Mouse (Mus musculus): Measurements from ENCODE around the gene Spats1. TPM values are rescaled to one million over a fixed set of nuclear protein-coding genes. Genes with fewer than 3 reads are reported as not detected.

Spats1 gene
- total and polyA plus RNA-seq, 2 experiments from 2014 or later, result 1.0 TPM; not detected in 1

DNA sequence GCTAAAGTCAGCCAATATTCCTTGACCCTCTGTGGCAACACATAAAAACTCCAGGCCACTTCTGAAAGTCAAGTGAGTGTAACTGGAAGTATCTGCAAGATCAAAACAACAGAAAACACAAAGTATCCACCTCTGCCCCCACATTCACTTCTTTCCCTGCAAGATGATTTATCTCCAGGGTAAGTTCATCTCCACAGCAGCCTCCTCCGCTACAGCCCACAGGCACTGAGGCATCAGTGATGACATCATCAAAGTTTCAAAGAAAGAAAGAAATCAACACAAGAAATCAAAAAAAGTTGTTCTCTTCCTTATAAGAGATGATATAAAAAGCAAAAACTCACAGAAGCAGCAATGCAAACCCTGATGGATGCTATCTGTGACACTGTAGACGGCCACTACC lies 66.5 kb downstream of the Spats1 start:
- Histone ChIP-seq H3K9ac (replicated peaks; ENCODE audit: low read depth, low read length) (no peak overlapping the region), H3K9me3 (replicated peaks; ENCODE audit: control insufficient read depth, low read length) (no peaks in the 10 kb centered on the region), H3K4me1 (ENCODE audit: control insufficient read depth, insufficient read depth) (no peaks in the 10 kb centered on the region), H3K4me2 (ENCODE audit: low read depth, low read length) (no peak overlapping the region), H3K36me3 (replicated peaks; ENCODE audit: control insufficient read depth, insufficient read depth, low read length) (peaks cover 88% of the 10 kb centered on the region), H3K27me3 (ENCODE audit: control insufficient read depth, insufficient read depth, low read length) (no peaks in the 10 kb centered on the region), H3K4me3 (ENCODE audit: low read depth, low read length) (no peak overlapping the region), H3K27ac (ENCODE audit: low read depth) (no peak overlapping the region)
- ATAC-seq (ENCODE audit: insufficient read depth, low read depth) (no peak), DNase-seq (ENCODE audit: low spot score) (no peak)
- TF ChIP-seq CTCF (IDR thresholded peaks at IDR 0.05; ENCODE audit: low read depth) (no peak), EP300 (IDR thresholded peaks at IDR 0.05; ENCODE audit: low read depth) (no peak)
- 88% methylated on average over 2 of the region's 2 CpGs for whole genome bisulfite sequencing

DNA sequence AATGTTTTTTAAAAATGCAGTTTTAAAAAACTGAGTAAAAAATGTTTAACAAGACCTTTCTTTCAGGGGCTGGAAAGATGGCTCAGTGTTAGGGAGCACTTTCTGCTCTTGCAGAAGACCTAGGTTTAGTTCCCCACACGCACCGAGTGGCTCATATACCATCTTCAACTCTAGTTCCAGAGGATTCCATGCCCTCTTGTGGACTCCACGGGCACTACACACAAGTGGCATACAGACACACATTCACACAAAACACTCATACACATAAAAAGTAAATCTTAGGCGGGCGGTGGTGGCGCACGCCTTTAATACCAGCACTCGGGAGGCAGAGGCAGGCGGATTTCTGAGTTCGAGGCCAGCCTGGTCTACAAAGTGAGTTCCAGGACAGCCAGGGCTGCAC lies 68.9 kb downstream of the Spats1 start:
- no peak for TF ChIP-seq CTCF (IDR thresholded peaks at IDR 0.05; ENCODE audit: low read depth)
- H3K4me3 ChIP-seq (ENCODE audit: low read depth, low read length), result no peak overlapping the region
- DNase-seq (ENCODE audit: low spot score) (no peak), ATAC-seq (ENCODE audit: insufficient read depth, low read depth) (no peak)
- no peaks in the 10 kb centered on the region for H3K9me3 ChIP-seq (replicated peaks; ENCODE audit: control insufficient read depth, low read length)
- no peak overlapping the region for H3K9ac ChIP-seq (replicated peaks; ENCODE audit: low read depth, low read length)
- 96% methylated on average over 10 of the region's 10 CpGs for WGBS
- peaks cover 71% of the 10 kb centered on the region for H3K36me3 ChIP-seq (replicated peaks; ENCODE audit: control insufficient read depth, insufficient read depth, low read length)
- no peak overlapping the region for H3K27ac ChIP-seq (ENCODE audit: low read depth)
- H3K4me2 ChIP-seq (ENCODE audit: low read depth, low read length), result no peak overlapping the region
- no peaks in the 10 kb centered on the region for H3K4me1 ChIP-seq (ENCODE audit: control insufficient read depth, insufficient read depth)
- H3K27me3 ChIP-seq (ENCODE audit: control insufficient read depth, insufficient read depth, low read length), result no peaks in the 10 kb centered on the region

DNA sequence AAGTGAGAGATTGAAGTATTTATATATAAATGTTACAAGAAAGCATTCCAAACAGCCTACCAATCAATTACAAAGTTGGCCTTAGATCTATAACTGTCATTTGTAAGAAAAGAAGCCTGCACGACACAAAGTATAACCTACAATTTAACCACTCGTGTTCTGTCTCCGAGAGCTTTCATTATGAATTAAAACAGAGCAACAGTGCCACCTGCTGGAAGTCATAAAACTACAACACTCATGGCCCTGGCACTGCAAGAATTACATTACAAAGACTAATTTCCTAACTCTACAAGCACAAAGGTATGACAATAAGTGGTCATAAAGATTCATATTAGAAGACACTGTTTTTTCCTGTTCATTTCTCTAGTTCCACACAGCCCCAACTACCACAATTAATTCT lies 72.0 kb downstream of the Spats1 start:
- no peak overlapping the region for H3K27ac ChIP-seq (ENCODE audit: low read depth)
- no peaks in the 10 kb centered on the region for H3K9me3 ChIP-seq (replicated peaks; ENCODE audit: control insufficient read depth, low read length)
- no peaks in the 10 kb centered on the region for H3K27me3 ChIP-seq (ENCODE audit: control insufficient read depth, insufficient read depth, low read length)
- TF ChIP-seq CTCF (IDR thresholded peaks at IDR 0.05; ENCODE audit: low read depth), result peak; percentile 66
- TF ChIP-seq EP300 (IDR thresholded peaks at IDR 0.05; ENCODE audit: low read depth), result no peak
- H3K4me1 ChIP-seq (ENCODE audit: control insufficient read depth, insufficient read depth), result no peaks in the 10 kb centered on the region
- ATAC-seq (ENCODE audit: insufficient read depth, low read depth), result no peak
- H3K4me2 ChIP-seq (ENCODE audit: low read depth, low read length), result no peak overlapping the region
- DNase-seq (ENCODE audit: low spot score), result peak; percentile 47
- no peak overlapping the region for H3K4me3 ChIP-seq (ENCODE audit: low read depth, low read length)
- H3K9ac ChIP-seq (replicated peaks; ENCODE audit: low read depth, low read length), result no peak overlapping the region
- peaks cover 43% of the 10 kb centered on the region for H3K36me3 ChIP-seq (replicated peaks; ENCODE audit: control insufficient read depth, insufficient read depth, low read length)
- WGBS, result 8% methylated on average over 3 of the region's 3 CpGs

DNA sequence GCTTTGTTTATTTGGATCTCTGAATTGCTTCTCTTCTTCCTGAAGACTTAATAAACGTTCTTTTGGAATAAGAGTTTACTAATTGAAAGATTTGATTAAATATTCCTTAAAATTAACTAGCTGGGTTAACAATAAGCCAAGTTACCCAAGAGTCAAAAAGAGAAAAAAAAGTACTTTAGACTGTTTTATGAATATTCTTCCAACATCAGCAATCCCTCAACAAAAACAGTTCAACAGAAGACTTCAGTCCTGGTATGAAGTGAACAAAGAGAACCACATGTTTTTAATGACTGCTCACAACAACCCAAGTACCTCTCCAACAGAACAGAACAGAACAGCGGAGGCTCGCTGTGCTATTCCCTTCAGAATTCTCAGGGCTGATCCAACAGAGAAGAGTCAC lies 72.6 kb downstream of the Spats1 start:
- H3K36me3 ChIP-seq (replicated peaks; ENCODE audit: control insufficient read depth, insufficient read depth, low read length), result peaks cover 40% of the 10 kb centered on the region
- H3K9ac ChIP-seq (replicated peaks; ENCODE audit: low read depth, low read length), result no peak overlapping the region
- H3K4me1 ChIP-seq (ENCODE audit: control insufficient read depth, insufficient read depth), result no peaks in the 10 kb centered on the region
- H3K9me3 ChIP-seq (replicated peaks; ENCODE audit: control insufficient read depth, low read length), result no peaks in the 10 kb centered on the region
- DNase-seq (ENCODE audit: low spot score), result no peak
- no peak for ATAC-seq (ENCODE audit: insufficient read depth, low read depth)
- no peak overlapping the region for H3K4me2 ChIP-seq (ENCODE audit: low read depth, low read length)
- no peak overlapping the region for H3K27ac ChIP-seq (ENCODE audit: low read depth)
- no peak overlapping the region for H3K4me3 ChIP-seq (ENCODE audit: low read depth, low read length)
- TF ChIP-seq CTCF (IDR thresholded peaks at IDR 0.05; ENCODE audit: low read depth), result no peak
- TF ChIP-seq EP300 (IDR thresholded peaks at IDR 0.05; ENCODE audit: low read depth), result no peak
- H3K27me3 ChIP-seq (ENCODE audit: control insufficient read depth, insufficient read depth, low read length), result no peaks in the 10 kb centered on the region
- 73% methylated on average over 3 of the region's 3 CpGs for WGBS

DNA sequence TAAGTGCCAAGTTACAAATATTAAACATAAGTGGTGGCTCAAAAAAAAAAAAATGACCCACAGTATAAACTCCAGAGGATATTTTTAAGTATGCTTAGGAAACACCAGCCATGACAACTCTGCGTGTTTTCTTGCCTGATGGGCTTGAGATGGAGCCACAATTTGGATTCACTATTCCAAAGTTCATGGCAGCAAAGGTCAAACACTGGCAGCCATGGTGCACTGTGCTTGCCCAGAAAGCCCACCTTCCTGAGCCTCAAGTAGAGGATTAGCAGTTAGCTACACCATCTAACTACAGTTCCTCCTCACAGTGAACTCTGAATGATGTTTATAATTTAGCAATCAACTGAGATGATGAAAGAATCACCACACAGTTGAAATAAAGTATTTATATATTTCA lies 73.1 kb downstream of the Spats1 start:
- no peaks in the 10 kb centered on the region for H3K27me3 ChIP-seq (ENCODE audit: control insufficient read depth, insufficient read depth, low read length)
- H3K4me1 ChIP-seq (ENCODE audit: control insufficient read depth, insufficient read depth), result no peaks in the 10 kb centered on the region
- H3K4me3 ChIP-seq (ENCODE audit: low read depth, low read length), result no peak overlapping the region
- H3K9me3 ChIP-seq (replicated peaks; ENCODE audit: control insufficient read depth, low read length), result no peaks in the 10 kb centered on the region
- peaks cover 35% of the 10 kb centered on the region for H3K36me3 ChIP-seq (replicated peaks; ENCODE audit: control insufficient read depth, insufficient read depth, low read length)
- 91% methylated on average over 1 of the region's 1 CpGs for WGBS
- ATAC-seq (ENCODE audit: insufficient read depth, low read depth) (no peak), DNase-seq (ENCODE audit: low spot score) (no peak)
- H3K4me2 ChIP-seq (ENCODE audit: low read depth, low read length), result no peak overlapping the region
- no peak overlapping the region for H3K27ac ChIP-seq (ENCODE audit: low read depth)
- H3K9ac ChIP-seq (replicated peaks; ENCODE audit: low read depth, low read length), result no peak overlapping the region
- TF ChIP-seq CTCF (IDR thresholded peaks at IDR 0.05; ENCODE audit: low read depth) (no peak), EP300 (IDR thresholded peaks at IDR 0.05; ENCODE audit: low read depth) (no peak)

DNA sequence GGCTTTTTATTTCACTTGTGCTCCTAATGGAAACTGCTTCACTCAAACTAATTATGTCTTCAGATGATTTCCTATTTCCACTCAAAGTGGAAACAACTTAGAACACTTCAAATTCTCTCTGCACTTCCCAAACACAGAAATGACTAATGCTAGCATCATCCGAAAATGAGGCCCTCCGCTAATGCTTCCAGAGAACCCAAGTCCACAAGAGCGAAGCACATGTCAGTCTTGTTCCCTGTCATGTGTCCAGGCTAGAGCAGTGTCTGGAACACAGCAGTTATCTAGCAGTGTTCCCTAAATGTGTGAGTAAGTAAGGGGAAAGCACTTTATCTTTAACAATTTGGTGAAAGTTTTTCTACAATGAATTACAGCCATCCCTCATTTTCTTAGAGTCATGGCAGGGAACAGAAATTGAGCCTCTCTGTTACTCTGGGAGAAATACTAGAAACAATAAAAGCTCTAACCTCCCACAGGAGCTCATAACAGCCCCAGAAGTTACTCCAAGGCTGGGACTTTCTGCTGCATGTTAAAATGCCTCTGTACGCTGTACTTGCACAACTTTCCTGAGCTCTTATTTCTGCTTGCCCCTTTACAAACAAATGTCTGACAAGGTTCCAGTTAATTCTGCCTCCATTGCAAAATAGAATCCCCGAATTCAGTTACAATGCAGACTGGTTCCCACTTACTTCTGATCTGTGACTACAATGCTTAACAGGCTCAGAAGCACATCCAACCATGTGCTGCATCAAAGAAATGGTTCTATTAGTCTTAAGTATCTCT lies 73.9 kb downstream of the Spats1 start:
- Histone ChIP-seq H3K27me3 (ENCODE audit: control insufficient read depth, insufficient read depth, low read length) (no peaks in the 10 kb centered on the region), H3K27ac (ENCODE audit: low read depth) (no peak overlapping the region), H3K4me1 (ENCODE audit: control insufficient read depth, insufficient read depth) (no peaks in the 10 kb centered on the region), H3K36me3 (replicated peaks; ENCODE audit: control insufficient read depth, insufficient read depth, low read length) (peaks cover 28% of the 10 kb centered on the region), H3K9me3 (replicated peaks; ENCODE audit: control insufficient read depth, low read length) (no peaks in the 10 kb centered on the region), H3K9ac (replicated peaks; ENCODE audit: low read depth, low read length) (no peak overlapping the region), H3K4me2 (ENCODE audit: low read depth, low read length) (no peak overlapping the region), H3K4me3 (ENCODE audit: low read depth, low read length) (no peak overlapping the region)
- WGBS, result 82% methylated on average over 5 of the region's 5 CpGs
- no peak for DNase-seq (ENCODE audit: low spot score)
- no peak for ATAC-seq (ENCODE audit: insufficient read depth, low read depth)
- TF ChIP-seq EP300 (IDR thresholded peaks at IDR 0.05; ENCODE audit: low read depth), result no peak
- TF ChIP-seq CTCF (IDR thresholded peaks at IDR 0.05; ENCODE audit: low read depth), result no peak
